Mouse (Mus musculus) heart, adult 18-20 months (tissue): Measurements from ENCODE around the gene Cers1. TPM values are rescaled to one million over a fixed set of nuclear protein-coding genes. Genes with fewer than 3 reads are reported as not detected.
A peak's percentile ranks its signal among the peaks of the same experiment; 100 is the strongest.

ENCODE experiments used
- DNase-seq, 2 experiments: peaks; one replicate each; pipeline ENCODE4 v3.0.0; 2021 to 2022; ENCODE audit warnings: mixed read lengths in 1 of 2
- long read RNA-seq, 2 experiments: library from polyadenylated mRNA; stranded (forward); transcript quantifications; one replicate each; pipeline ENCODE4 v2.0.0; 2021
- total RNA-seq, 2 experiments: library from RNA; stranded (reverse); gene quantifications; 2 replicates each; pipeline ENCODE4 v1.2.3; 2021

The Cers1 gene
- under 1 TPM; 0.55 to 0.57 TPM for total RNA-seq
- long read RNA-seq, experiment 1, result 0 reads
- long read RNA-seq, experiment 2, partial matches to known transcripts, result 0 of 1 reads
- long read RNA-seq, experiment 2, other reads (novel, unspliced or antisense), result 0 of 1 reads

GRCm38 (mm10) chr8:70315624-70316510 is at the start of gene Cers1:
Cers1 (plus strand) TSS chr8:70315775.
- DNase-seq, result peak; percentile 48 to 63

- no peak for DNase-seq
Observed at GRCm38 (mm10) chr8:70267674-70268073, 47.9 kb upstream of the Cers1 start.

DNA sequence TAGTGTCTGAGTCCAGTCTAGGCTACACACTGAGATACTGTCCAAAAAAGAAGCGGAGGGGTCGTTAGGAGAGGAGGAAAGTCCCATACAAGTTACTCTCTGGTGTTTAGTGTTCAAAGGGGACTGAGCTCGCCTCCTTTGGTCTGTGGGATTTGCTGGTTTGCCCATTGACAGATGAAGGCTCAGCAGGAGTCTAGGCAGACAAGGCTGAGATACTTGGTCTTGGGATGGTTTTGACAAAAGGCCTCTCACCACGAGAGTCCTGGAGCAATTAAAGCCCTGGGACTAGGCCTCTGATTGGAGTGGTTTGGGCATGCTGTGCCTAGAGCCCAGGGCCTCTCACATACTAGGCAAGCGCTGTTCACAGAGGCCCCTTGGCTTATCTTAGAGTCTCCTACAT is 47.3 kb upstream of the Cers1 start:
- no peak for DNase-seq

DNA sequence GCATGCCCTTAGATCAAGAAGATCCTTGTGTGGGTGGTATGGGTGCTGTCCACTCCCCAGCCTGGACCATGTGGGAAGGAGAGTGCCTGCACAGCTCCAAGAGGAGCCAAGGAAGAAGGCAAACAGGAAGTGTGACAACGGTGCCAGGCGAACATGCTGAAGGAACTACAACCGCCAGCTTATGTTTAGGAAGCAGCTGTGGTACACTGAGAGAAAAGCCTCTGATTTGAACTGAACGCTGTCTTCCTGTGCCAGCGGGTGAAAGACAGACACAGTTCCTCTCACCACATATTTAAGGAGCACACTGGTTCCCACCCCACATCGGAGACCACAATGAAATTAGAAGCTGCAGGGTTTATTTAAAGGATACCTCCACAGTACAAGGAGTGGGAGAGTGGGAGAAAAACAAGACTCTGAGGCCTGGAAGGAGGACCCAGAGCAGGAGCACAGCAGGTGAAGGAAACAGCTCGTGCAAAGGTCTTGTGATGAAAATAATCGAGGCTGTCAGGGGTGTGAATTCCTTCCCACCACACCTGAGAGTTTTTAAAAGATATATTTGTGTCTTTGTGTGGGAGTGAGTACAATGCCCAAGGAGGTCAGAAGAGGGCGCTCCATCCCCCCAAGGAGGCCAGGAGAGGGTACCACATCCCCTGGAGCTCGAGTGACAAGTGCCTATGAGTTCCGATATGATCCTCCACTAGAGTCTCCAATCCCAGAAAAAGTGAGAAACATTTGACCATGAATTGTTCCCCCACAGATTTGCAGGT is 46.6 kb upstream of the Cers1 start:
- peak; percentile 28 to 37 for DNase-seq

DNA sequence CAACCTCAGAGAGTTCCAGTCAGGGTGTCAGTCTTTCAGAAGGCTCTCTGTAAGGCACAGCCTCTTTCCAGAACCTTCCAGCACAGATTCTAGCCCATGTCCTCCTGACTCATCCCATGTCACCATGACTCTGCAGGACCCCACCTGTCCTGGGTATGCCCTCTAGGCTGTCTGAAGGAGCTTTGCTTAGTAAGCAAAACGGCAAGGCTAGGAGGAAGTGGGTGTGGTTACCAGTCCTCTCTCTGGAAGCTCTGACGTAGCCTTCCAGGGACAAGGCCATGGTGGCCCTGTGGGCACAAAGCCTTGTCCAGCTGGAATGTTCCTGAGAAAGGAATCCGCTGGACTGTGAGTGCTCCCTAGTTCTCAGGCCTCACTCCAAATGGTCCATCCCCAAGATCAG is 42.6 kb upstream of the Cers1 start:
- peak; percentile 34 to 67 for DNase-seq

- no peak for DNase-seq
Observed at GRCm38 (mm10) chr8:70274350-70274749, 41.2 kb upstream of the Cers1 start.

DNA sequence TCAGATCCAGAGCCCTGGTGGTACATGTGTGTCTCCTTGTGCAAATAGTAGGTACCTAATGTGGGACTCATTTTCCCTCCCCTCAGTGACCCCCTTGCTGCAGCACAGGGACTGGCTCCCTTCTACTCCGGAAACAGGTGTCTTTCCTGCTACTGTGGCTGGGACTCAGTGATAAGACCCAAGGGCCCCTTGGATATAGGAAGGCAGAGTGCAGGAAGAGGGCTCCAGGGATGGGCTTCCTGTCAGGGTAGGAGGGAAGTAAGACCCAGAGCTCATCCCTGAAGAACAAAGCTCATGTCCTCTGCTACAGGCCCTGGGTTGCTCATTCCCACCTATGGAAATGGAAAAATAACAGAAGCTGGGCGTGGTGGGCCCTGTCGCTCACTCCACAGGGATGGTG is 39.1 kb upstream of the Cers1 start:
- peak; percentile 26 to 67 for DNase-seq

DNA sequence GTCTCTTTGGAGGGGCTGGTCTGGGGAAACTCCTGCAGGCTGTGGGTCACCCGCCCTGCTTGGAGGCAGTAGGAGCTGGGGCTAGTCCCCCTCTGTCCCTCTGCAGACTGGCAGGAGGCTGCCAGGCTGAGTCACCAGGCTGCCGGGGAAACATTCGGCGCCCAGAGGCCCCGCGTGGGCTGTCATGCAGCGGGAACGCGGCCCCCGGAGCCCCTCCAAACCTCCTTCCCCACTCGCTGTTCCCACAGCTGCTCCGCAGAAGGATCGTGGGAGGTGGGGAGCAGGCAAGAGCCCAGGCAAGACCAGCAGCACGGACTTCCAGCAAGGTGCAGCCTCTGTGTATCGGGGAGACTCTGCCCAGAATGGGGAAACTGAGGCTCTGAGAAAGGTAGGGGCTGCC is 37.4 kb upstream of the Cers1 start:
- DNase-seq, result no peak

DNA sequence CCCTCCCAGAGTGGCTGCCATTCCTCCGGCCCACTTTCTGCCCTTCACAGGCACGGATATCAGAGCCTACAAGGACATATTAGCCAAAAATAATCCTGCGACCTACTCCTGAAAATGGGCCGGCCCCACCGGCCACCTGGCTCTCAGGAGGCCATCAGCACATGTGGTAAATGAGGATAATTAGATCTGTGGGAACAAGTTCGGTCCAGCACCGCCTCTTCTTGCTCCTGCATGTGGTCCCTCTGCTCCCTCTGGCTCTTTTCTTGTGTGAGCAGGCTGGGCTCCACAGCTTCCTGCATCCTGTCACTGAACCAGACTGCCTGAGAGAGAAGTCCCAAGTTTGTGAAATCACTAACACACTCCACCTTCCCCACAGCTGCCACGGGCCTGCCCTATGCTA is 36.3 kb upstream of the Cers1 start:
- no peak for DNase-seq

DNA sequence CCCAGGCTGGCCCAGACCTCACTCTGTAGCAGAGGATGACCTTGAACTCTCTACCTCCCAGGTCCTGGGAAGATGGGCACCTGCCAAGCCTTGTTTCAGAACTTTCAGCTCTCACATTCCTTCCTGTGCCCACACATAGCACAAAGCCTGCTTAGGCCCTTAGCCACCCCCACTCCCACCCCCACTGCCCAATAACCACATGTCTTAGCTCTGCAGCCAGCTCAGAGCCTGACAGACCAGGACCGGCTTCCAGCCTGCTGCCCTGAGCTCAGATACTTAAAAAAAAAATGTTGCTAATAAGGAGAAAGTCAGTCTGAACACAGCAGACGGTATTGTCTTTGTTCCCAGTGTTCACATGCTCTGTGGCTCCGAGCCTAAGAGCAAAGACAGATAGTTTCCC is 34.6 kb upstream of the Cers1 start:
- no peak for DNase-seq

- peak; percentile 93 to 96 for DNase-seq
Observed at GRCm38 (mm10) chr8:70282603-70283135, 32.9 kb upstream of the Cers1 start, which contains the start of gene Homer3. Homer3 (plus strand) TSS chr8:70282827.

GRCm38 (mm10) chr8:70283136-70284077 is 32.2 kb upstream of the Cers1 start:
- DNase-seq, result peak in 1 of 2 experiments; percentile 45

GRCm38 (mm10) chr8:70284421-70284820 is 31.2 kb upstream of the Cers1 start:
- no peak for DNase-seq

- DNase-seq, result no peak
Observed at GRCm38 (mm10) chr8:70285304-70285703, 30.3 kb upstream of the Cers1 start.

- no peak for DNase-seq
Observed at GRCm38 (mm10) chr8:70286737-70287136, 28.8 kb upstream of the Cers1 start.

GRCm38 (mm10) chr8:70293988-70294405 is 21.6 kb upstream of the Cers1 start:
- DNase-seq, result no peak

- no peak for DNase-seq
Observed at GRCm38 (mm10) chr8:70300881-70301280, 14.7 kb upstream of the Cers1 start.

GRCm38 (mm10) chr8:70302358-70302890 is 13.2 kb upstream of the Cers1 start, which contains the start of the genes Ddx49 and Cope:
Ddx49 (minus strand) TSS chr8:70302489.
Cope (plus strand) TSS chr8:70302518.
- peak; percentile 95 to 96 for DNase-seq

DNA sequence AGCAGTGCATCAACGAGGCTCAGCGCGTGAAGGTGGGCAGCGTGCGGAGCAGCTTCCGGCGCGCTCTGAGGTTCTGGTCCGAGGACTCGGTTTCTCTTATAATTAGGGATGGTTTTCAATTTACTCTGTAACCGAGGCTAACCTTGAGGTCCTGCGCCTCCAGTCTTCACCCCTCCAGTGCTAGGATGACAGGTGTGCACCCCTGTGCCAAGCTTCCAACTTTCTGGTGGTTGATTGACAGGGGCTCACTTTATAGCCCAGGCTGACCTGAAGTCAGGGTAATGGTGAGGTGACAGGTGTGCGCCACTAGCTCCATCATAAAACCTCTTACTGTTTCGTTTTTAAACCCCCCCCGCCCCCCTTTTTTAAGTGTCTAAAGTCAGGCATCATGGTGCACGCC is 12.7 kb upstream of the Cers1 start:
- DNase-seq, result no peak

DNA sequence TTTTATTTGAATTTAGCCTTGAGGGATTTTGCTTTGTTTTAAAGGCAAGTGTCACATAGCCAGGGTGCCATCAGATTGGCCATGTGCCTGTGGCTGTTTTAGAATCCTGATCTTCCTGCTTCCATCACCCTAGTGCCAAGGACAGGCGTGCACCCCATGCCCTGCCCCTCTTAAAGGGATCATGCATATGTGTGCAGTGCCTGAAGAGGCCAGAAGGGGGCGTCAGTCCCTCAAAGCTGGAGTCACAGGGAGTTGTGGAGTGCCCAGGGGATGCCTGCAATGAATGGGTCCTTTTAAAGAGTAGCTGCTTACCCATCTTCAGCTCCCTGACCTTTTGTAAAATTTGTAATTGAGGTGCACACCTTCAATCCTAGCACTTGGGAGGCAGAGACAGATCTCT is 6.3 kb upstream of the Cers1 start:
- DNase-seq, result no peak

DNA sequence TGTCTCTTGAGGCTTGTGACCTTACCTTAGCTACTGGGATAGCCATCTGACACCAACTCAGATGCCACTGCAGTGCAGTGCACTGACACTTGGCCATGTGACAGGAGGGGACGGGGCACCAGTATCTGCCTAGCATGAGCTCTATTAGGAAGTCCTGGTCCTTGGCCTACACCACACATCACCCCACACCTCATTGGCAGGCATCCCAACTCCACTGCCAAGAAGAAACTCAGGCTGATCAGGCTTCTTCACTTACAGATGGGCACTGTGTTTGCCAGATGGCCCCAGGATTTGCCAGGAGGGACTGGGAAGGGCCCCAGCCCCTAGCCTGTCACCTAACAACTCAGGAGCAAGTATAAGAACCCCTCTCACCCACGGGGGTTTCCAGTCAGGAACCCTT is 2.2 kb upstream of the Cers1 start:
- DNase-seq, result no peak
